Mouse (Mus musculus) left cerebral cortex, adult 9 months (tissue): ENCODE data around the gene Kcnj1.

Experiments used
- DNase-seq, 2 experiments: peaks; one replicate each; pipeline ENCODE4 v3.0.0; 2022; ENCODE audit warnings: low spot score in 2 of 2

The Kcnj1 gene

GRCm38 (mm10) chr9:32394761-32395161, 22.5 kb downstream of the Kcnj1 start:
- no peak for DNase-seq

DNA sequence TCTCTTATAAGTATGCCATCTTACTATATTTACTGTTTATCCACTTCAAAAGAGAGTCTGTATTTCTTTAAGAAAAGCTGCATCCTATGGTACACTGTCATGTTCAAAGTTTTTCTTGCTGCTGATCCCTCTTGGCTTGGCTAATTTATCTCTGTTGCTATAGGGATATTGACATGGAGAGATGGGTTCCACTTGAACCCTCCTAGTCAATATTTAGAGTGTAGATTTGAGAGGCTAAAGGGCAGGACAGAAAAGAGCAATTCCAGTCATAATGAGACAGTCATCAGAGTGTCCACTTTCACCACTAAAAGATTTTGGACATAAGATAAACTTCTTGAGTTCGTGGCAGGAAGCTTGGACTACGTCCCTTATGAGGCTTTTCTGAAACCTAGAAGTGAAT, 27.9 kb downstream of the Kcnj1 start:
- DNase-seq, result no peak

- no peak for DNase-seq
Observed at GRCm38 (mm10) chr9:32400662-32401161, 28.4 kb downstream of the Kcnj1 start.

DNA sequence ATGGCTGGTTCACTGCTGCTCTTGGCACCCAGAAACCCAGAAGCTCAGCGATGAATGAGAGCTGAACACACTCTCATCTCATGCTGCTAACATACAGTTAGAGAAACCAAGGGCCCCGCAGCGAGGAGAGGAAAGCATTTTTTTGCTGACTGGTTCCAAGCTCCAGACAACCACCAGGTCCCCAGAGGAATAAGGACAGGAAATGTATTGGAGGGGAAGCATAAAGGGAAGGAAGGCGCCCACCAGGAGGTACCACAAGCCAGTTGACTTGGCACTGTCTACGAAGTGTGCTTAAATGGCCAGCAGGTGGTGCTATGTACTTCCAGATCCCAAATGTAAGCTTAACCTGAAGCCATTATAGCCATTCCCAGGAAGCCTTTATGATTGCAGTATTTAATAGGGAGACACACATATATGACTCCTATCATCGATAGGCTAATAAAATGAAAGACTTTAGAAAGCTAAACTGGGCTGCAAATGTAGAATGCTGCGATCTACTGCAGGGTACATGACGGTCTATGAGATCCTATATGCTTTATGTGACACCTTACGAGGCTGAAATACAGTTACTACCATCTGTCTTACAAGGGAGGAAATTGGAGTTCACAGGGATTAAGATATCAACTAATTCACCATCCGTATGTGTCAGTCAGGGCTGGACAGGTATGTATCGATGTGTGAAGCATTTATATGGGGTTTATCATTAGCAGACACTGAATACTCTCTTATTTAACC, 33.1 kb downstream of the Kcnj1 start:
- peak in 1 of 2 experiments; percentile 77 for DNase-seq

DNA sequence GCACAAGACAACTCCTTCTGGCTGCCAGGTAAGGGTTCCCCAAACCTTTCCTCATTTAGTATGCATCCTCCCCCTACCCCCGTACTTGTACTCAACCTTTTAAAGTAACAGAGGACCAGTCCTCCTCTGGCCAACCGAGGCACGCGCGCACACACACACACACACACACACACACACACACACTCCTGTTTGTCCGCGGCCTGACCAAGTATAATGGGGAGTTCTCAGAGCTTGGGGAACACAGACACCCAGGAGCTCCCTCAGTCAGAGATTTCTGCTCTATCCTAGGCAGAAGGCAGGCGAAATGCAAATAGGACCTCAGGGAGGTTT, 36.4 kb downstream of the Kcnj1 start:
- no peak for DNase-seq

DNA sequence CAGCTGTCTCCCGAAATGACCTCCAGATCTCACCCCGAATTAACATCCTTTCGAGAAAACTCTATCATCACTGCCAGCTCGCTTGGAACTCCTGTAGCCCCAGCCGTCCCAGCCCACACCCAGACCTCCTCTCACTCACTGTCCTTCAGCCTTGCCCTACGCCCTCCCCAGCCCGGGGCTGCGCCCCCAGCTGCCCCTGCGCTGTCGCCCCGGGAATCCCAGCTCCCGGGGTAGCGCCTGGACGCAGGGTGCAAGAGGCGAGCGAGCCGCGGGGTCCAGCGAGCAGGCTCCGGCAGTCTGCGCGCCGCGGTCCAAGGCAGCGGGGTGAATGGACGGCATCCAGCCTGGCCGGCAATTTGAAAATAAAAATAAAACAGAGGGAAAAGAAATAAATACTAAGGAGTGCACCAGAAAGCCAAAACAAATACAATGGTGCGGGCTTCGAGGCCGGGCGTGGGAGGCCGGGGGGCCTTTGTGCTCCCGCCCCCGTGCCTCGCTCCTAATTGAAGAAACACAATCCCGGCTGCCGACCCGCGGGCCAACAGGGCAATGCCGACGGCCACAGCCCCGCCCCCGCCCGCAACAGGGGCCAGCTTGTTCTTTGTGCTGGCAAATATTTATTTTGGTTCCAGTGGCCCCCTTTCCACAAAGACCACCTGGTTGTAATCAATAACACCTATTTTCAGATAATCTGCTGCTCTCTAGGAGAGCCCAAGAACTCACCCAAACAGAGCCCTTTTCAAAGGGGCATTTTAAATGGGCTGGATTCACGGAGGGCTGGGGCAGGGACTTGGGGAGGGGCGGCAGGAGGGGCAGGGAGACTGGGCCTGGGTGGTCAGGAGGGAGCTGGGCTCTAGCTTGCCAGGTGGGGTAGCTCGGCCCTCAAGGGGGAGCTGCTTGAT, 37.0 kb downstream of the Kcnj1 start:
- DNase-seq, result no peak

DNA sequence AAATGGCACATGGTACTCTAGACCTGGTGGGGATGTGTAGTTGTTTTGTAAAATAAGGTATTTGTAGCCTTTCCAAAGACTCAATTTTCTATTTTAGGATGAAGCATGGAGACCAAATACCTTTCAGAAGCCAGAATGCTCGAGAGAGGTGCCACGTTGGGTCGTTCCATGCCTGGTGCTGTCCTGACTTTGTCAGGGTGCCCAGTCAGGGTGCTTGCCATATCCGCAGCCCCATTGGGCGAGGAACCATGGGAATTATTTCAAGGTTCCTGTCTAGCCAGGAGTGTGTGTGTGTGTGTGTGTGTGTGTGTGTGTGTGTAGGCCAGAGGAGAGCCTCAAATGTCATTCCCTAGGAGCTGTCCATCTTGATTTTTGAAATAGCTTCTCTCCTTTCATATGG, 38.4 kb downstream of the Kcnj1 start:
- no peak for DNase-seq

- no peak for DNase-seq
Observed at GRCm38 (mm10) chr9:32411507-32411906, 39.2 kb downstream of the Kcnj1 start.

GRCm38 (mm10) chr9:32412836-32413580, 40.7 kb downstream of the Kcnj1 start:
- no peak for DNase-seq

GRCm38 (mm10) chr9:32414956-32415355, 42.7 kb downstream of the Kcnj1 start:
- DNase-seq, result no peak

DNA sequence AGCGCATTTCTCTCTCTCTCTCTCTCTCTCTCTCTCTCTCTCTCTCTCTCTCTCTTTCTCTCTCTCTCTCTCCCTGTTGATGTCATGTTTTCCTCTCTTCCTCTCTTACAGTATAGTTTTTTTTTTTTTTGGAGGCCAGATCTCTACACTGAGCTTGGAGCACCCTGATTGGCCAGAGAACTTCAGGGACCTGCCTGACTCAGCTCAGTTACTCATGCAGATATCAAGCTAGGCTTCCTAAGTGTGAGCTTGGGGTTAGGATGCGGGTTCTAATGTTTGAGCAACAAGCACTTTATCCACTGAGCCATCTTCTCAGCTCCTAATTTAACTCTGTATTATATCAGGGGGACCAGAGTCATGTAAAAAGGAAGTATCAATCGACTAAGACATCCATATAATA, 43.7 kb downstream of the Kcnj1 start:
- DNase-seq, result no peak

GRCm38 (mm10) chr9:32417466-32418116, 45.3 kb downstream of the Kcnj1 start:
- no peak for DNase-seq

DNA sequence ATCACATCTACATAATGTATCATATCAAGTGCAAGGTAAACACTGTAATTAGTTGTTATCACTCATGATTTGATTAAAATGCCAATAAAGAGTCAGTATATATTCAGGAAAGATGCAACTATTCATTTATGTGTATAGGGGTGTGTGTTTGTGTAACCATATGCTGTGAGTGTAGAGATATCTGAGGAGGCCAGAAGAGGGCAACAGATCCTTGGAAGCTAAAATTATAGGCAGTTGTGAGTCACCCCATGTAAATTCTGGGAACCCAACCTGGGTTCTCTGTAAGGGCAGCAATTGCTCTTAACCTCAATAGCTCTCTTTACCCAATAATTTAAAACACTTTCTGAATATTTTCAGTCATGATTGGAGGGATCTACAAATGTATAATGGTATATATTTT, 48.4 kb downstream of the Kcnj1 start:
- no peak for DNase-seq

DNA sequence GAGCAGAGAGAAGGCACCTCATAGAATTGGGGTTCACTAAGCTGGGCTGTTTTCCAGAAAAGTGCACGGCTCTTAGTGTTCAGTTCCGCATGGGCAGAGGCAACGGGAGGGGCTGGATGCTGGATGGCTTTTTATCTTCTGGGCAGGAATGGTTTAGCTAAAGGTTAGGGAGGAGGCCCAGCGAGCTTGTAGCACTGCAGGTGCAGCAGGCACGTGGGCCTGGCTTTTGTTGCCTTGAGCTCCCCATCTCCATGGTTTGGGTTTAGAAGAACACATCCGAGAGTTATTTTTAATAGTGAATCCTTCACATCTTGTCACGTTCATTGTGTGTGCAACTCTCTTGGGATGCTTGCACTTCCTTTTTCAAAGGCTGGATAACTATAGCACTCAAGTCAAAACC, 53.0 kb downstream of the Kcnj1 start:
- DNase-seq, result no peak

GRCm38 (mm10) chr9:32431061-32431460, 58.8 kb downstream of the Kcnj1 start:
- DNase-seq, result no peak

GRCm38 (mm10) chr9:32434241-32435213, 62.2 kb downstream of the Kcnj1 start:
- DNase-seq, result peak in 1 of 2 experiments; percentile 9

GRCm38 (mm10) chr9:32443115-32443514, 70.8 kb downstream of the Kcnj1 start:
- DNase-seq, result no peak

DNA sequence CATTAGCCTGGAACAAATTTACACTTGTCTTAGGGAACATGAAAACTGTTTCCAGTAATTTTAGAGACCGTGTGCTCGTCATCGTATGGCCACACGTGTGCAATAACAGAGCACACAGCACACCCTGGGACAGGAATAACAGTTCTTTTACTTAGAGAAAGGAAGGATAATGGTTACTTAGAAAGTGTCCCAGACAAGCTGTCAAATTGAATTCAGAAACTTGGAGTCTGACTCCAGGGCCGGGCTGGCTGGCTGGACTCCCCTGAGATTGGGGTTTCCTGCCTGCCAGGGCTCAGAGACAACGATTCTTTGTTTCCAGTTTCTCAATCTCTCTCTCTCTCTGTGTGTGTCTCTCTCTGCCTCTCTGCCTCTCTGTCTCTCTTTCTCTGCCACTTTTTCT, 71.5 kb downstream of the Kcnj1 start:
- DNase-seq, result no peak

GRCm38 (mm10) chr9:32444453-32445201, 72.3 kb downstream of the Kcnj1 start:
- no peak for DNase-seq

DNA sequence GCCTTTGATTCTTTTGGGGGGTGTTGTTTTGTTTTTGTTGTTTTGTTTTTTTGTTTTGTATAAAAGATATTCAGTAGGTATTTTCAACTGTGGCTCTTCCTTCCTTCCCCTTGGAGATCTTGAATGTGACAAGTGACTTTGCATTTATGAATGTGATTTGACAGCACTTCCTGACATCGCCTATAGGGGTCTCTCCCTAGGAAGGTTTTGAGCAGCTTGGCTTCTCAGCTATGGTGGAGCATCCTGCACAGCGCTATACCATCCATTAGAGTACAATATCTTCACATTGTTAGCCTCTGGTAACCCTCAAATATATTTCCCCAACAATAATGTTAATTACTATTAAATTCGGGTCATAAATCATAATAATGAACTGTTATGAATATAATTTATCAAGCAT, 73.5 kb downstream of the Kcnj1 start:
- no peak for DNase-seq
